Mouse (Mus musculus): ENCODE measurements around the gene Ltbp2.

- no peak for TF ChIP-seq CTCF (IDR thresholded peaks at IDR 0.05; ENCODE audit: control insufficient read depth, insufficient read depth, insufficient replicate concordance, low read depth, low read length)
- no peak for TF ChIP-seq POLR2A (IDR thresholded peaks at IDR 0.05; ENCODE audit: control insufficient read depth, low read depth, low read length)
Measured at GRCm38 (mm10) chr12:84806726-84807125, 69.6 kb downstream of the Ltbp2 start.
